Mouse (Mus musculus) frontal cortex, postnatal 14 days (tissue): Measurements from ENCODE around the gene Ckap4.
"Not testable (repeated sequence)": the region's sequence is repeated elsewhere in the genome, so short reads cannot be mapped to it uniquely, and the experiment has no call there.

ENCODE experiments used
- DNase-seq, 2 experiments: peaks; one replicate each; pipeline ENCODE4 v3.0.0; 2022; ENCODE audit warnings: low spot score in 2 of 2

Gene Ckap4

GRCm38 (mm10) chr10:84549146-84549919, 15.5 kb upstream of the Ckap4 start:
- DNase-seq = no peak

GRCm38 (mm10) chr10:84544841-84545610, 11.2 kb upstream of the Ckap4 start:
- no peak for DNase-seq

- no peak for DNase-seq
Observed at GRCm38 (mm10) chr10:84542802-84543658, 9.2 kb upstream of the Ckap4 start.

GRCm38 (mm10) chr10:84539651-84540050, 5.8 kb upstream of the Ckap4 start:
- DNase-seq = no peak

GRCm38 (mm10) chr10:84535859-84536258, 2.0 kb upstream of the Ckap4 start:
- DNase-seq = no peak

- DNase-seq = no peak
Observed at GRCm38 (mm10) chr10:84535458-84535857, 1.6 kb upstream of the Ckap4 start.

GRCm38 (mm10) chr10:84532911-84533882, 665 bp downstream of the Ckap4 start:
- DNase-seq = no peak

GRCm38 (mm10) chr10:84532191-84532889, 1.5 kb downstream of the Ckap4 start:
- DNase-seq = no peak

- no peak for DNase-seq
Observed at GRCm38 (mm10) chr10:84531576-84531975, 2.3 kb downstream of the Ckap4 start.

GRCm38 (mm10) chr10:84530388-84530787, 3.5 kb downstream of the Ckap4 start:
- DNase-seq = no peak

- no peak for DNase-seq
Observed at GRCm38 (mm10) chr10:84527631-84528030, 6.2 kb downstream of the Ckap4 start.

GRCm38 (mm10) chr10:84527070-84527469, 6.8 kb downstream of the Ckap4 start:
- no peak for DNase-seq

- DNase-seq = no peak
Observed at GRCm38 (mm10) chr10:84526488-84526887, 7.4 kb downstream of the Ckap4 start.

- no peak for DNase-seq
Observed at GRCm38 (mm10) chr10:84523682-84524081, 10.2 kb downstream of the Ckap4 start.

- DNase-seq = no peak
Observed at GRCm38 (mm10) chr10:84516414-84516927, 17.4 kb downstream of the Ckap4 start.

- not testable (repeated sequence) for DNase-seq
Observed at GRCm38 (mm10) chr10:84515980-84516379, 17.9 kb downstream of the Ckap4 start.

- DNase-seq = peak in 1 of 2 experiments; percentile 74
Observed at GRCm38 (mm10) chr10:84515512-84515950, 18.3 kb downstream of the Ckap4 start.

GRCm38 (mm10) chr10:84514038-84514578, 19.8 kb downstream of the Ckap4 start:
- DNase-seq = peak in 1 of 2 experiments; percentile 47

- DNase-seq = no peak
Observed at GRCm38 (mm10) chr10:84512766-84513165, 21.1 kb downstream of the Ckap4 start.

- DNase-seq = no peak
Observed at GRCm38 (mm10) chr10:84508603-84509002, 25.3 kb downstream of the Ckap4 start.
